Mouse (Mus musculus): ENCODE results near the gene Cd209e.
A peak's percentile ranks its signal among the peaks of the same experiment; 100 is the strongest.
"Not testable (repeated sequence)": the region's sequence is repeated elsewhere in the genome, so short reads cannot be mapped to it uniquely, and the experiment has no call there.

The Cd209e gene

DNA sequence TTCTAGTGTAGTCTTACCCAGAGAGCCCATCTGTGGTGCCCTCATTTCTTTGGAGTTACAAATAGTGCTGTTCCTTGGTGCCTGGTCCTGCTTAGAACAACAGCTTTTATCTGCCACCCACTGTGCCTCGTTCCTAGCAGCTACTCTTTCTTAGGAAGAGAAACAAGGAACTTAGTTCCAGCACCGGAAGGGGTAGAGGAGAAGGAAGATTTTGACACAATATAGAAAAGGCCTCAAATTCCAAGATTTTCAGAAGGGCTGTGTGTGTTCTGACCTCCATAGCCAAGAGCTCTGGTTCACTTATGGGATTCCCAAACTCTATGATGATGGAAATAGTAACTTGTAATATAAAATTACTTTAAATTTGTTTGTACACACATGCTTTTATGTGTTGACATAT is at the start of gene Cd209e:
Gene Cd209e, minus strand, starts transcription at position 101 of the 400 bp plus-strand sequence.
- DNase-seq = peak; percentile 41

DNA sequence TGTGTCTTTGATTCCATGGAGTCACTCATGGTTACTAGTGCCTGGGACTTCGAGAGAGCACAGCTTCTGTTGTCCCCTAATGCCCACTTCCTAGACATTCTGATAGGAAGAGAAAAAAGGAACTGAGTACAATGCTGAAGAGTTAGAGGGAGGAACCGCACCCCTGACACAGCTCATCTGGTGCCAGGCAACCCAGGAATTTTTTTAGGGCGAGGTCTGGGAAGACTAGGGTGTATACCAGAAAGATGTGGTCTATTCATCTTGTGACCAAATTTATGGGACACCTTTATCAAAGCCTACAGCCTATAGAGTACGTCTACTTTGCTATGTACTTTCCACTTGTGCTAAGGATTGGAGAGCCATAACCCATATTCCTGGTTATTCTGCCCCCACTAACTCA is 24.3 kb upstream of the Cd209e start, which contains the start of gene Cd209d:
Gene Cd209d, minus strand, starts transcription at position 101 of the 400 bp plus-strand sequence.
- peak; percentile 85 for DNase-seq

DNA sequence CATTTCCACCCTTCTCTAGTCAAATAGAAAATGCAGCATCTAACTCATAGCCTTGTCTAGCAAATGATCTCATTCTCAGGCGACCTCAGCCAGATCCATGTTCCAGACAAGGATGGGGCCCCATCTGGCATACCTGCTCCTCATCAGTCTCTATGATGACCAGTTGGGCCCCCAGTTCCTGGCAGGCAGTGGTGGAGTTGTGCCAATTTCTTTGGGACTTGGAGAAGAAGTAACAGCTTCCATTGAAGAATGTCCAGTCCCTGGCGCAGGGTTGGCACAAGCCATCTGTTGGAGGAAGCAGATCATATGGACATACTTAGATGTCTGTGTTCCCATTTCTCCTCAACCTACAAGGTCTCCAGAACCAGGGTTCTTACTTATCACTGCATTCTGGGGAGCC is 22.0 kb upstream of the Cd209e start:
- DNase-seq = no peak

DNA sequence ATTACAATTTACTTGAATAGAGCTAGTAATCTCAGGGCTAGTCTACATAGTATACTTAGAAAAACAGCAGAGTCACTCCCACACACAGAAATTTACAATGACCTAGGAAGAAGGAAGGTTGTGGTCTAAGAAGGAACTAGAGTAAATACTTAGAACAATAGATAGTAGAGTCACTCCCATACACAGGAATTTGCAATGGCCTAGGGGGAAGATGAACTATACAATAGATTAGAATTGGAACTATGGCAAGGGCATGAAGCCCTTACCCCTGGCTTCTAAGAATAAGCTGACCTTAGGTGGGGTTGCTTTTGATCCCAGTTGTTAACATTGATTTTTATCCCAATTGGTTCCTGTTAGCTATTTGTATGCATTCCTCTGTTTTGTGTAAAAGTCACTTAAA is 8.6 kb upstream of the Cd209e start:
- DNase-seq = not testable (repeated sequence)

DNA sequence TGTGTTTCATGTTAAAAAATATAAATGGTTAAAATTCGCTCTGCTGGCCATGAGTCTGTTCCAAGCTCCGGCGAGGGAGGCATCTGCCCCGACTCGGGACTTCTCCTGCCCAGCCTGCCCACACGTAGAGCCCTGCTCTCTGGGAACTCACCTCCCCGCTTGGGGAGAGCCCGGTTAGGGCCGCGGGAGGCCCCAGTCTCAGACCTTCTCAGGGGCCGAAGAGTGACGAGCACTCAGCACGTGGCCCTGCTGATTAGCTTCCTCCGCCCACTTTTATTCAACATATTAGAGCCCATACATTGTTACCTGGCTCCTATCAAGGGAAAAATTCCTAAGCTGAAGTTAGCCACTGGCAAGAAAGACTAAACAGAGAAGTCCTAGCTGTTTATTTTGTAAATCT is 51.0 kb downstream of the Cd209e start:
- peak; percentile 96 for DNase-seq
